Mouse (Mus musculus) adrenal gland, postnatal 10 days (tissue): ENCODE measurements around the gene Acaa1a. TPM values are rescaled to one million over a fixed set of nuclear protein-coding genes. Genes with fewer than 3 reads are reported as not detected.

Source experiments
- DNase-seq: peaks from one replicate; pipeline ENCODE4 v3.0.0; 2021; ENCODE audit warnings: mixed read lengths
- long read RNA-seq, 2 experiments: library from polyadenylated mRNA; stranded (forward); transcript quantifications; one replicate each; pipeline ENCODE4 v2.0.0; 2021
- total RNA-seq, 2 experiments: library from RNA; stranded (reverse); gene quantifications; 2 replicates each; pipeline ENCODE4 v1.2.3; 2021

The Acaa1a gene
- total RNA-seq = 100 to 1,000 TPM; 113 to 126 TPM
- long read RNA-seq, experiment 1, transcript Acaa1a-201 (12 exons, 1,762 nt) = major isoform, 424 of 489 reads
- long read RNA-seq, experiment 1, partial matches to known transcripts = 50 of 489 reads
- long read RNA-seq, experiment 1, other reads (novel, unspliced or antisense) = 15 of 489 reads
- long read RNA-seq, experiment 2, transcript Acaa1a-201 (12 exons, 1,762 nt) = major isoform, 184 of 245 reads
- long read RNA-seq, experiment 2, partial matches to known transcripts = 43 of 245 reads
- long read RNA-seq, experiment 2, other reads (novel, unspliced or antisense) = 18 of 245 reads

GRCm38 (mm10) chr9:119339558-119340211 lies at the start of gene Acaa1a:
Gene Acaa1a (plus strand): TSS chr9:119339676.
- peak; percentile 81 for DNase-seq

GRCm38 (mm10) chr9:119290791-119291190 lies 48.7 kb upstream of the Acaa1a start:
- no peak for DNase-seq

- no peak for DNase-seq
Measured at GRCm38 (mm10) chr9:119297696-119298095, 41.8 kb upstream of the Acaa1a start.

GRCm38 (mm10) chr9:119298563-119298962 lies 40.9 kb upstream of the Acaa1a start:
- no peak for DNase-seq

GRCm38 (mm10) chr9:119305863-119306262 lies 33.6 kb upstream of the Acaa1a start:
- no peak for DNase-seq

- no peak for DNase-seq
Measured at GRCm38 (mm10) chr9:119309067-119309466, 30.4 kb upstream of the Acaa1a start.

- no peak for DNase-seq
Measured at GRCm38 (mm10) chr9:119313096-119313495, 26.4 kb upstream of the Acaa1a start.

- DNase-seq = no peak
Measured at GRCm38 (mm10) chr9:119318891-119319290, 20.6 kb upstream of the Acaa1a start.

GRCm38 (mm10) chr9:119320446-119320845 lies 19.0 kb upstream of the Acaa1a start:
- DNase-seq = no peak

GRCm38 (mm10) chr9:119320946-119321345 lies 18.5 kb upstream of the Acaa1a start:
- DNase-seq = no peak

GRCm38 (mm10) chr9:119321392-119322229 lies 17.9 kb upstream of the Acaa1a start:
- DNase-seq = peak; percentile 21

GRCm38 (mm10) chr9:119322289-119323259 lies 16.9 kb upstream of the Acaa1a start, which contains the start of gene Oxsr1:
Gene Oxsr1 (minus strand): TSS chr9:119322427.
- DNase-seq = peak; percentile 99

- no peak for DNase-seq
Measured at GRCm38 (mm10) chr9:119323260-119323645, 16.2 kb upstream of the Acaa1a start.

- DNase-seq = no peak
Measured at GRCm38 (mm10) chr9:119324130-119324529, 15.3 kb upstream of the Acaa1a start.

GRCm38 (mm10) chr9:119328488-119328887 lies 11.0 kb upstream of the Acaa1a start:
- no peak for DNase-seq

- DNase-seq = peak; percentile 76
Measured at GRCm38 (mm10) chr9:119330186-119330963, 9.1 kb upstream of the Acaa1a start.

GRCm38 (mm10) chr9:119334324-119334723 lies 5.2 kb upstream of the Acaa1a start:
- DNase-seq = peak; percentile 67

GRCm38 (mm10) chr9:119334834-119335233 lies 4.6 kb upstream of the Acaa1a start:
- DNase-seq = no peak

GRCm38 (mm10) chr9:119335571-119335970 lies 3.9 kb upstream of the Acaa1a start:
- no peak for DNase-seq

GRCm38 (mm10) chr9:119337842-119338241 lies 1.6 kb upstream of the Acaa1a start:
- no peak for DNase-seq

GRCm38 (mm10) chr9:119338350-119338749 lies 1.1 kb upstream of the Acaa1a start:
- no peak for DNase-seq
